Mouse (Mus musculus) stomach, postnatal 0 days (tissue): ENCODE results near the gene Cyb5rl. TPM values are rescaled to one million over a fixed set of nuclear protein-coding genes. Genes with fewer than 3 reads are reported as not detected.

Source experiments
- ATAC-seq: fragments of 200-750 bp; cut with Nextera tagmentation; 2 replicates; pipeline ENCODE4 v1.8.0; 2017; ENCODE audit not compliant: low FRiP score, low TSS enrichment
- DNase-seq: peaks from one replicate; pipeline ENCODE4 v3.0.0-alpha.2; 2016; ENCODE audit warnings: low spot score
- H3K27ac ChIP-seq: fragments of 300-500 bp; sonication (generic); replicated peaks from 2 replicates; pipeline ENCODE4 v1.5.1; 2014; ENCODE audit warnings: mild to moderate bottlenecking, control low read depth
- H3K27me3 ChIP-seq: fragments of 300-500 bp; sonication (generic); 2 replicates; pipeline ENCODE4 v1.6.1; 2014; ENCODE audit warnings: low read length; ENCODE audit not compliant: control insufficient read depth, insufficient read depth
- H3K36me3 ChIP-seq: fragments of 300-500 bp; sonication (generic); 2 replicates; pipeline ENCODE4 v1.6.1; 2014; ENCODE audit warnings: low read length, mixed read lengths; ENCODE audit not compliant: control insufficient read depth, insufficient read depth
- H3K4me1 ChIP-seq: fragments of 300-500 bp; sonication (generic); replicated peaks from 2 replicates; pipeline ENCODE4 v1.6.1; 2014; ENCODE audit warnings: antibody characterized with exemption; ENCODE audit not compliant: control insufficient read depth, insufficient read depth
- H3K4me2 ChIP-seq: fragments of 300-500 bp; sonication (generic); replicated peaks from 2 replicates; pipeline ENCODE4 v1.6.1; 2014; ENCODE audit warnings: low read depth, mild to moderate bottlenecking, control low read depth, moderate library complexity
- H3K4me3 ChIP-seq: fragments of 300-500 bp; sonication (generic); 2 replicates; pipeline ENCODE4 v1.5.1; 2014; ENCODE audit warnings: low read depth, low read length, control low read depth
- H3K9ac ChIP-seq: fragments of 300-500 bp; sonication (generic); 2 replicates; pipeline ENCODE4 v1.6.1; 2014; ENCODE audit warnings: mild to moderate bottlenecking, low read length, control low read depth, mixed read lengths
- H3K9me3 ChIP-seq: fragments of 300-500 bp; sonication (generic); 2 replicates; pipeline ENCODE4 v1.6.1; 2016; ENCODE audit warnings: low read length; ENCODE audit not compliant: control insufficient read depth
- CTCF ChIP-seq: IDR thresholded peaks from 2 replicates; pipeline ENCODE4 v1.5.1; 2016; ENCODE audit warnings: antibody characterized with exemption, low read depth, mild to moderate bottlenecking, moderate library complexity
- EP300 ChIP-seq: optimal IDR thresholded peaks from 2 replicates; pipeline ENCODE3; 2016; ENCODE audit warnings: antibody characterized with exemption
- WGBS: fragments of 180-500 bp; shearing (Covaris S2); extraction: QIAGEN DNeasy Blood & Tissue Kit; methylation state at CpG from one replicate; pipeline ENCODE4 v1.1.7; 2014; 5-methylcytosine and 5-hydroxymethylcytosine counted together
- polyA plus RNA-seq: library from polyadenylated mRNA; unstranded; fragments of >200 nt; fragmentation: Nextera tagmentation; extraction: Ambion mirVana; gene quantifications from 2 replicates; pipeline ENCODE4 v1.2.1, GENCODE M21; 2015

Cyb5rl gene
- polyA plus RNA-seq, 1 experiment from 2014 or later = 5.6 TPM

GRCm38 (mm10) chr4:107119056-107119455 lies 52.3 kb downstream of the Cyb5rl start:
- Histone ChIP-seq H3K4me3 (no peak overlapping the region), H3K36me3 (no peaks in the 10 kb centered on the region), H3K4me2 (no peak overlapping the region), H3K9ac (no peak overlapping the region), H3K4me1 (no peaks in the 10 kb centered on the region; the same call in 1 of the 2 replicates), H3K9me3 (no peaks in the 10 kb centered on the region), H3K27ac (no peak overlapping the region), H3K27me3 (no peaks in the 10 kb centered on the region)
- no peak for TF ChIP-seq CTCF
- TF ChIP-seq EP300 = no peak
- DNase-seq (peak; percentile 87), ATAC-seq (peak; percentile 55)
- 48% methylated on average over 3 of the region's 4 CpGs for WGBS

DNA sequence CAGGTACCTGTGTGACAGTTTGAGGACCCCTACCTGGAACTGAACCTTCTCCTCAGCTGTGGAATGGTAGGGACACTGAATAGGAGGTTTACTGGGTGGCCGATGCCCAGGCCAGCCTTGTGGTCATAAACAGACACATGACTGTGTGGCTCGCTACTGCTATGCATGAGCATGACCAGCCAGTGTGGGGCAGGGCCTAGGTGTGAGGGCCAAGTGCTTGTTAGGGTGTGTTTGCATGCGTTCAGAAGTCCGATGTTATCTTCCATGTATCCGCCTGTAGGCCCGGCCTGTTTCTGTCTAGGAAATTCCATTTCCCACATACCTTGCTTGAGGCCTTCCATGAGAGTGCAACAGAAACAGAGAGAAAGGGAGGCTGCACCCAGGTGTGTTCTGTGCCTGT lies 53.9 kb downstream of the Cyb5rl start:
- peak overlapping the region; percentile 56; the same call in 1 of the 2 replicates for H3K27ac ChIP-seq
- H3K36me3 ChIP-seq = no peaks in the 10 kb centered on the region
- H3K4me3 ChIP-seq = no peak overlapping the region
- no peak overlapping the region for H3K4me2 ChIP-seq
- 63% methylated on average over 6 of the region's 6 CpGs for WGBS
- TF ChIP-seq CTCF = no peak
- no peak for TF ChIP-seq EP300
- DNase-seq (peak; percentile 71), ATAC-seq (peak; percentile 77)
- H3K4me1 ChIP-seq = no peaks in the 10 kb centered on the region; the same call in 1 of the 2 replicates
- no peaks in the 10 kb centered on the region for H3K27me3 ChIP-seq
- H3K9ac ChIP-seq = no peak overlapping the region
- no peaks in the 10 kb centered on the region for H3K9me3 ChIP-seq

DNA sequence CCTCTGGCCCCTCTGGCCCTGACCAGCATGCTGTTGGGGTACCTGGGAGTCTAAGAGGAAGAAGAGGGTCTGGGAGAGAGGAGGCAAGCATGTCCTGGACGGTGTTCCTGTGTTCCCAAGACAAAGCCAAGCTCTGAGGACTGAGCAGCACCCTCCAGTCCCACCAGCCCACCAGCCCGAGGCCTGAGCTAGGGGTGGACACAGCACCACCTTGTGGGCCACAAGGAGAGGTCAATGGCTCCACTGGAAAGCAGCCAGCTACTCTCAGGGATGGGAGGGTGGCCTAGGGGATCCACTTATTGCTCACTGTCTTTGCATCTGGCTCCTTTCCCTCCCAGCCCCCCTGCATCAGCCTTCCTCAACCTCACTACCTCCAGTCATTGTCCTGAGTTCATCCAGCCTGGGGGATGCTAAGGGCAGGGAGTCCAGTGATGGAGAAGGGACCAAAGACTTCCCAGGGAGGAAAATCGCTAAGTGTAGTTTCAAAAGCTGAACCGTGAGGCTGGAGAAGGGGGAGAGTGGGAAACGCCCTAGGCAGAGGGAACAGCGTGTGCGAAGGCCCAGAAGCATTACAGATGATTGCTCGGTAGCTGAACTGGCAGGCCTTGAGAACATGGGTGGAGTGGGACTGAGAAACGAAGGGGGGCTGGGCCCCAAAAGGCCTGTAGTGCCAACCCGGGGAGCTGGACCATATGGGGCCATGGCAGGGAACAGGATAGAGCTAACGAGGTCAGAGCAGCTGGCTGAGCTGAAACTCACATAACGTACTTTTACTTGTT lies 54.6 kb downstream of the Cyb5rl start:
- Histone ChIP-seq H3K27me3 (no peaks in the 10 kb centered on the region), H3K9me3 (no peaks in the 10 kb centered on the region), H3K4me1 (no peaks in the 10 kb centered on the region; the same call in 1 of the 2 replicates), H3K4me2 (no peak overlapping the region), H3K36me3 (no peaks in the 10 kb centered on the region), H3K9ac (no peak overlapping the region), H3K4me3 (no peak overlapping the region), H3K27ac (peak overlapping the region; percentile 56; the same call in 1 of the 2 replicates)
- TF ChIP-seq EP300 (no peak), CTCF (peak; percentile 77)
- ATAC-seq = peak; percentile 45
- 45% methylated on average over 12 of the region's 12 CpGs for WGBS
- peak; percentile 65 for DNase-seq

GRCm38 (mm10) chr4:107124376-107124775 lies 57.6 kb downstream of the Cyb5rl start:
- no peak for DNase-seq
- TF ChIP-seq EP300 (no peak), CTCF (no peak)
- Histone ChIP-seq H3K27ac (0 out of 2 replicates have a peak overlapping the region, but pooled peaks have one; percentile 50), H3K9me3 (no peaks in the 10 kb centered on the region), H3K9ac (no peak overlapping the region), H3K4me1 (no peaks in the 10 kb centered on the region; the same call in 1 of the 2 replicates), H3K4me3 (no peak overlapping the region), H3K27me3 (no peaks in the 10 kb centered on the region), H3K36me3 (no peaks in the 10 kb centered on the region), H3K4me2 (no peak overlapping the region)
- ATAC-seq = no peak
- WGBS = 59% methylated on average over 7 of the region's 7 CpGs

DNA sequence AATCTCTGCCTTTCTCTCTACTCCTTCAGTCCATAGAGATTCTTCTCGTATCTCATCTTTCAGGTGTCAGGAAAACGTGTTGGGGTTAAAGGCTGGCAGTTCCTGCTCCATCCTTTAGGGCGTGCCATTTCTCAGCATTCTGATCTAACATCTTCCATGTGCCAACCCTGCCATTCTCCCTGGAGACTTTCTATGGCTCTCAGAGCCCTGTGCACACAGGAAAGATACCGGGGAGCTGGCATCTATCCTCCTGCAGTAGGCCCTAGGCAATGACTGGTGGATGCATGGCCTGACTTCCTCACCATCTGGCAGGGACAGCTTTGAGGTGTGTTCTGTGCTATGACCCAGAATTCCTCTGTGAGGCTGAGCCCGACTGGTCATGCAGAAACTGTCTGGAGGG lies 58.3 kb downstream of the Cyb5rl start:
- no peaks in the 10 kb centered on the region for H3K36me3 ChIP-seq
- no peak overlapping the region for H3K27ac ChIP-seq
- H3K4me1 ChIP-seq = no peaks in the 10 kb centered on the region; the same call in 1 of the 2 replicates
- H3K4me2 ChIP-seq = no peak overlapping the region
- DNase-seq (no peak), ATAC-seq (no peak)
- no peaks in the 10 kb centered on the region for H3K9me3 ChIP-seq
- no peak overlapping the region for H3K9ac ChIP-seq
- WGBS = 69% methylated on average over 5 of the region's 5 CpGs
- TF ChIP-seq EP300 = no peak
- peak; percentile 49 for TF ChIP-seq CTCF
- no peak overlapping the region for H3K4me3 ChIP-seq
- H3K27me3 ChIP-seq = no peaks in the 10 kb centered on the region

GRCm38 (mm10) chr4:107126389-107126788 lies 59.6 kb downstream of the Cyb5rl start:
- no peak for ATAC-seq
- H3K27ac ChIP-seq = no peak overlapping the region
- H3K36me3 ChIP-seq = no peaks in the 10 kb centered on the region
- TF ChIP-seq EP300 (no peak), CTCF (no peak)
- H3K4me3 ChIP-seq = no peak overlapping the region
- no peak overlapping the region for H3K4me2 ChIP-seq
- no peaks in the 10 kb centered on the region; the same call in 1 of the 2 replicates for H3K4me1 ChIP-seq
- no peak overlapping the region for H3K9ac ChIP-seq
- 70% methylated on average over 10 of the region's 10 CpGs for WGBS
- no peaks in the 10 kb centered on the region for H3K9me3 ChIP-seq
- H3K27me3 ChIP-seq = no peaks in the 10 kb centered on the region
- DNase-seq = no peak
